Mouse (Mus musculus) layer of hippocampus, adult 11-12 months (tissue): Measurements from ENCODE around the gene Igf1.

ENCODE experiments used
- DNase-seq: peaks from one replicate; pipeline ENCODE4 v3.0.0; 2022; ENCODE audit warnings: low spot score

The Igf1 gene

DNA sequence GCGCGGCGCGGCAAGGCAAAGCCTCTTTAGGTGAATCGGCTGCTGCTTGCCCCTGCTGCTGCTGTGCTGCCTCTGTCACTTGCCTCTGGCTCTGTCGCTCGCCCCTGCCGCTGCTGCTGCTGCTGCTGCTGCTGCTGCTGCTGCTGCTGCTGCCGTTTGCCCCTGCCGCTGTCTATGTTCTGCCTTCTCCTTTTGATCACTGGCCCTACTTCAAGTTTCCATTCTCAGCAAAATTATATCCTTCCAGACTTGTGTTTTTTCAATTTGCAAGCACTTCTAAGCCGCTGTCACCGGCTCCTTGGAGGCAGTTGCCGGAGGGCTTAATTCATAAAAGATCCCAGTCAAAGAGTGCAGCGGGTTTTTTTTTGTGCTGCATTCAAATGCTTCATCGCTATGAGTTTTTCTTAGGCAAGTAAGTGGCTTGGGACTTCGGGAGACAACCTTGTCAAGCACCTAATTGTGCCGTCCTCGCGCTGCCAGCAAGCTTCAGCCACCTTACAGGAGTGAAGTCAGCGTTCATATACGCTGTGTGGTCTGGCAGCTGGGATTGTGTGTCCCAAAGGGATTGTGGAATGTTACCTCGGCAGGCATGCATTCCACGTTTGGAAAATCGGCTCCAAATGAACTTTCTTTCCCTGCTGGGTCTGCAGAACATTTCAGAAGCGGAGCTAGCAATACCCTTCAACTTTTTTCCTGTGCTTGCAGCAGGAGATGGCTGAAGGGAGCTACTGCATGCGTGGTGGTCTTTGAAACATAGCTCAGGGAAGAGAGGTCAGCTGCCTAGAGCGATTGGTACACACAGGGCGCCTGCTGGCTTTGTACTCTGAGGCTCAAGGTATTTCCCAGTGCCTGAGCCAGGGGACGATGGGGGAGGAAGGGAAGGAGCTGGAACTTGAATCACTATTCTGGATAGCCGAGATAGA is 2.4 kb downstream of the Igf1 start:
- DNase-seq: no peak

DNA sequence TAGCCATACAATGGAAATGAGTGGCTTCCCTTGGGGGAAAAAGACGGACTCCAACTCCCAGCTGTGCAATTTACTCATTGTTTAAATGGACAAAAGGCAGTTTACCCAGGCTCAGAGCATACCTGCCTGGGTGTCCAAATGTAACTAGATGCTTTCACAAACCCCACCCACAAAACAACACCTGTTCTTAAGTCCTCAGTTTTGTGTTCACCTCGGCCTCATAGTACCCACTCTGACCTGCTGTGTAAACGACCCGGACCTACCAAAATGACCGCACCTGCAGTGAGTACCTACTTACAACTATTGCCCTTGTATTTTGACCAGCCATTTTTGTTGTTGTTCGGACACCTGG is 3.0 kb downstream of the Igf1 start:
- DNase-seq: no peak

DNA sequence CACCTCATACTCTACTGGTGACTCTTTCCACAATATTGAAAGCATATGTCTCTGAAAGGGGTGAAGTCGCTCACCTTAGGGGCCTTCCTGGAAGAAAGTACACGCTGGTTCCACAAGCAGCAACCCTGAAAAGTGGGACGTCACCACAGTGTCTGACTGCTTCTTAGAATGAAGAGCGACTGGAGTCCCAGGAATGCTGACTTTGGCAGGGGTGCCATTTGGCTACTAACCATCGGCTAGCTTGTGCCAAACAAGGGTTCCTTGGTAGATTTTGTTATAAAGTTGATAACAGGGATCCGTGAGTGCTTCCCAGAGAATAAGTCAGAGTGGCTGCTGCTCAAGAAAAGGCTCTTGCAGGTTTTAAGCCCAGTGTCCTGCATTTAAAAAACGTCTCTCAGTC is 4.8 kb downstream of the Igf1 start:
- no peak for DNase-seq

DNA sequence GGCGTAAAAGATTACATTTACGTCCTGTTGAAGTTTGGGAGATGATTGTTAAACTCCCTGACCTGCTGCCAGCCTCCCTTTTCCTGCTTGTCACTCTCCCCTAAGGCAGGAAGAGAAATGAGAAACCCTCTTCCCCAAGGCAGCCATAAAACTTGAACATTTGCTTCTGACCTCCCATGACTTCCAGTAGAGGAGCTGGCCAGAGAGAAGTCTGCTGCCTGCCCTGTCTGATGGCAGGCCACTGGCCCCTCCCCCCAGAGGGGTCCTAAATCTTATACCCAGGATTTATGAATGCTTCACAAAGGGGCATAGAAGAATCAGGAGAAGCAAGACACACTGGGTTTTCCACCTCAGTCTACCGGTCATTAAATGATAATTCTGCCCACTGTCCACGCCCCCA is 5.3 kb downstream of the Igf1 start:
- no peak for DNase-seq

DNA sequence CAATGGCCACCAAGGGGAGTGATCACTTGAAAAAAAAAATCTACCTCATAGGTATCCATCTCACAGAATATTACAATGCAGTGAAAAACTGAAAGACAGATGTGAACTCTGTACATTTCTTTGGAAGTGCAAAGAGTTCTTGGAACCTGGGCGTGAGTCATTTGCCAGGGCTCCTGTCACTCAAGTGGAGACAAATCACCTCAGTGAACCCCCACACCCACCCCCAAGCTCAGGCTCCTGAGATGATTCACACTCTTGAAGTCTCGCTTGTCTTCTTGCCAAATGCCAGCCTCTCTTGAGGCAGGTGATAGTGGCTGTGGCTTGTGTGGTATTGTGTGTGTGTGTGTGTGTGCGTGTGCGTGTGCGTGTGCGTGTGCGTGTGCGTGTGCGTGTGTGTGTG is 7.6 kb downstream of the Igf1 start:
- DNase-seq: no peak

DNA sequence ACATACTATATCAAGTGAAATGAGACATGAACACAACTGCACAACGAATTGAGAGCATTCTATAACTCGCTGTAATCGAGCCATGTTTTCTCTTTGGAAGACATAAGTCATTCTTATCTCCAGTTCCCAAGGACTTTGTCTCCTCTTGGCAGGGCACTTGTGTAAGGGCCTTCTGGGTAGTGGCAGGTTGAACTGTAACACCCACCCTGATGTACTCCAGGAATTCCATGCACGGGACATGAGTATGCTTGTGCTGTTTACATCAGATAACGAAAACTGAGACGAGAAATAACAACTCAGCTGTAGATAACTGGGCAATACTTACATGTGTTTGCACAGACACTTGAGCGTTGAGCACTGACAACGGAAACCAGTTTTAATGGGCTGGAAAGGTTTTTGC is 8.4 kb downstream of the Igf1 start:
- no peak for DNase-seq

DNA sequence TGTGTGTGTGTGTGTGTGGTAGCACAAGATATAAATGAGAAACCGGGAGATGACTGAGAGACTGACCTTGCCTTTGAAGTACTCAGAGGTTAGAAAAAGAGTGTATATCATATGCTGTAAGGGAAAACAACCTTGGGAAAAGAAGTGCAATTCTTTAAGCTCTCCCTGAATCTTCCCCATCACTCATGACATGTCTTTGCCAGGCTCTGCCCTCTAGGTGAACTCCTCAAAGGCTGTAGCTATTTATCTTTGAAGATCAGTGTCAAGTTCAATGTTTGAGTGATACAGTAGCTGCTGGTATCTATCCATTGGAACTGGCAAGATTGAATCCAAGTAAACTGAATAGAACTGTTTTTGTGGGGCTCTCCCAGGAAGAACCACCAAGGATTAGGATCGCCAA is 9.2 kb downstream of the Igf1 start:
- no peak for DNase-seq

DNA sequence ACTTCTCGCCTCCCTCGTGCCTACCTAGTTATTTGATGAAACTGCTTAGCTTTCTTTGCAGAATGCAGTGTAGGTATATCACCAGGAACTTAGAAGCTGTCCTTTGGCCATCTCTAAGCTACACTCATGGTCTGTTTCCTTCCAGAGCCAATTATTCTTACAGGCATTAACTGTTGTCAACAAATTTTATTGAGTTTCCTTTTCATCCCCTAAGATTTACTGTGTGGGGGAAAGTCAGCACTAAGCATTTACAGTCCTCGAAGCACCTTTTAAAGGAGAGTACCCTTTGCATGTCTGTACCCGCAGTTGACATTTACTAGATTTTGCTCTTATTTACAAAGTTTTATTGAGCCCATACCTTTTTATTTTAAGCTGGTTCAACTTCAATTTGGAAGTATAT is 9.6 kb downstream of the Igf1 start:
- no peak for DNase-seq

DNA sequence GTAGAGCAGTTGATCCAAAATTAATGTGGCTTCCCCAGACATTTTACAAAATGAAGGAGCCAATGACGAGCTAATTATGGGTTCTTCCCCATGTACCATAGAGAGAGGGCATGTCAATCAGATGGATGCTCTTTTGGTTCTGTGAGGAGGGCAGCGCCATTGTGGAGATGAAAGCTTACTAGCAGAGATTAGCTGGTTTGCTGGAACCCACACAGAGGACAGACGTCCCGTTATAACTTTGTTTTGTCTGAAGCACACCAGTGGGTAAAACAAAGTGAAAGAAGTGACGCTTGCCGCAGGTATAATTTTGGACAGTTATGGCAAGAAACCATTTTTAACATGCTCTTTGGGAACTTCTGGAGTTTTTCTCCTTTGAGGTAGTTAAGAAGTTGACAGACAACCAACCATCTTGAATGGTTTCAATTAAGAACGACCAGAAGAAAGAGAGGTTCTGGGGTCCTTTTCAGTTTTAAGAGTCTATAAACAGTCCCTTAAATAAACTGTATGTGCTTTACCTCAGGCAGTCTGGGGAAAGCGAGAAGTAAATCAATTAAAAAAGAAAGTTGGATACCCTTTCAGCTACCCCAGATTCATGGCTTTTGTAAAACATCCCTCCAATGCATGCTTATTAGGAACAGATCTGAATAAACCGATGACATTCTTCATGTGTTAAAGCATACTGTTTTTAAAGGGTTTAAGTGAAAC is 10.4 kb downstream of the Igf1 start:
- DNase-seq: no peak

DNA sequence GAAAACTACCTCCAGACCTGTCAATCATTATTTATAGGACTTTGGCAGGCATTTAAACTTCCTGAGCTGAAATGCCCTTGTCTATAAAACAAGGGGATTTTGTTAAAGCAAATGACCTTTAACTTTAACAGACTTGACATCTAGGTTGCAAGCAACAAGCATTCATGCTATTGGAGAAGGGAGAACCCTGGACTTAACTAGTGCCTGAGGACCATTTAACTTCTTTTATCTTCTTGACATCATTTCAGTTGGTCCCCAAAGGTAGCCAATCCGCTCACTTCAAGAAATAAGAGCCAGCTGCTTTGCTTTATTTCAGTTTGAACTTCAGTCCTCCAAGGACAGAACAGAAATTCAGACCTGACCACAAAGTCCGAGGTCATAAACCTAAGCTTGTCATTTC is 11.1 kb downstream of the Igf1 start:
- no peak for DNase-seq

DNA sequence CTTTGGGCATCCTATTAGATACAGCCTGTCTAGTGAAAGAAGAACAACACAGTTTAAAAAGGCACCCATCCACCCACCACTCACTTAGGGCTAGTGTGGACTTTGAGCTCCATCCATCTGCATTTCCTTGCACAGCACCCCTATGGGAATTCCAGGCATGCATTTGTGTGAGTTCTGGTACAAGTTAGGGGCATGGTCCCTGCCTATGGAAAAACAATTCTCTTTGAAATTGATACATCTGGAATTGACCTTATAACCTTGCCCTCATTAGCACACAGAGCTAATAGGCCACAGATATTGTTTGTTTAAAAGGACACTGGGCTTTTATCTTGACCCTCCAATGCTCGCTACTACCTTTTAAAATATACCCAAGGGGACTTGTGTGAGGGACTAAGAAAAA is 11.6 kb downstream of the Igf1 start:
- no peak for DNase-seq

DNA sequence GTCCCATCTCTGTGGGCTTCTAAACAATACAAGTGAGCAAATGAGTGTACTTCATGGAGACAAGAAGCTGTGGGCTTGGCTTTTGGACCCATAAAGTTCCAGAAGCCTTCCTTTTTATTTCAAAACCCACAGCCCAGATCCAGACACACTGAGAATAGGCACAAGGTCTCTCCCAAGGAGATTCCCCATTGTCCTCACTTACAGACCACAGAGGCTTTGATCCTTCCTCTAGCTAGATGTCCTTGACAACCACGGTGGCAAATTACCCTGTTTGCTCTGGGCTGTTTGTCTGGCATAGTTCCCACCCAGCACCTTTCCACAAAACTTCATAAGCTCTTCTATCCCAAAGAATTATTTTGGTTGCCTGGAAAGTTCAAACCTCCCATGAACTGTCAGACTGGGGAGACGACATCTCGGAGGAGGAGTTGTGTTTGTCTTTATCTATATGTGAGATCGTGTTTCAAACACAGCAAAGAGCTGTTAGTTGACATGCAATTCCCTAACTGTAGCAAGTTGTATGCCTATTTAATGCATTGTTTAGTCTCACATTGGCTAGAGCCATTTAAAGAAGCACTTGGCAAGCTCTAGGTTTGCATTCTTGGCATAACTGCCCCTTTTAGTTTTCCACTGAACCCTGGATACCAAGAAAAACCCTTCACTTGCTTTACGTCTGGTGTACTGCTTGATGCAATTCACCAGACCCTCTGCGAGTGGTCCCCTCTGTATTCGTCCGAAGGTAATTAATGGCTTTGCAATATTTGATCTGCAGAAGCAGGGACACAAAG is 14.0 kb downstream of the Igf1 start:
- no peak for DNase-seq

DNA sequence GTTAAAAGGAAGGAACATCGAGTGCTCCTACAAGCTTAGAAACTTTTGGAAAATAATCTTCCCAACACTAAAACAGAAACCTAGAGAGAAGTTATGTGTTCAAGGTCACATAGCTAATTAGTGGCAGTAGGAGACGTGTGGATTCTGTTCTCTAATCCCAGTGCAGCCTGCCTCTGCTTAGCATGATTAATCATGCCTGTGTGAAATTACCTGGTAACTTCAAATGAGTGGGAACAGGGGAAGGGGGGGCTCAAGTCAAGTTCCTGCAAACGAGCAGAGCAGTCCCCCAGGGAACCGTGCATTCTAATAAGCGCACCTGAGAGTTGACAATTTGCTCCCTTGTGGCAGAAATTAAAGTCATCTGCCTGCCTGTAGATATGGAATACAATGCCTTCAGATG is 14.8 kb downstream of the Igf1 start:
- no peak for DNase-seq

DNA sequence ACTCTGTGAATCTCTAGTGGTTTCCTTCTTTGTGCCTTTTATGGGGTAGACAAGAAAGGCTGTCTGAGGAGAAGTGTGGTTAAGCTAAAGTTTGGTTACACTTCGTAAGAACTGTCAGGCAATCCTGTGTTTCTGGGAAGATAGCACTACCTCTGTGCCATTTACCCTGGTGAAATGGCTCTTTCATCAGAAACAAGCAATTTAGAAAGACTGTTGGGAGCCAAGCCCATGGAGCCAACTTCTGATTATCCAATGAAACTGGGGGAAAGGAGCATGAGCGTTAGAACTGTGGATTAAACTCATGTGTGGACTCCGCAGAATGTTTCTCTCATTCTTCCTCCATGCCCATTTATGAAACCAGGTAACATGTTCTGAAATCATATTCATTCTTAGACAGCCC is 15.5 kb downstream of the Igf1 start:
- no peak for DNase-seq

DNA sequence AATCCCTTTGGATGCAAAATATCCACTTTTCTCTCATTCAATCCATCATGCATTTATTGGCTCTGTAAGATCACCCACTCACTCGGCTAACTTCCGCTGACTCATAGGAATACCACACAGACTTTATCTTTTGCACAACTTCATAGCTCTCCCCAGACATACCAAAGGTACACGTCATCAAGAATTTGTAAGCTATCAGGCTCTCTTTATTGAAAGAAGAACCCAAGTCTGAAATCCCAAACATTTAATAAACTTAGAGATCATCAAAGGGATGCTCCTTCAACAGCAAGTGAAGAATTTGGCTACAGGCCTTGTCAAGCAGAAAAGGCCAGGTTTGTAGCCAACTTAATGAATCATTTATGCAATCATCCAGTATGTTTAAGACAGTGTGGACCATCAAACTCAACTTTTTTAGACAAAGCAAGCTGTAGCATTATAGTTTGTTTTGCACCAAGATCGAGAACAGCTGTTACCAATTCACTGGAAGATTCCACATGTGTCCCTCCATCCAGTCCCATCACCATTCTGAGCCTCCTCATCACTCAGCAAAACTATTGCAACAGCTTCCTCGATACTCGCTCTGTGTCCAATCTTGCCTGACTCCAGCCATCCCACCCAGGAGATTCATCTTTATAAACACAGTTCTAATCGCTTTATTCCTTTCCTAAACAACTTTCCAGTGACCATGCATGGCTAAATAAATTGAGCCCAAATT is 22.2 kb downstream of the Igf1 start:
- no peak for DNase-seq

DNA sequence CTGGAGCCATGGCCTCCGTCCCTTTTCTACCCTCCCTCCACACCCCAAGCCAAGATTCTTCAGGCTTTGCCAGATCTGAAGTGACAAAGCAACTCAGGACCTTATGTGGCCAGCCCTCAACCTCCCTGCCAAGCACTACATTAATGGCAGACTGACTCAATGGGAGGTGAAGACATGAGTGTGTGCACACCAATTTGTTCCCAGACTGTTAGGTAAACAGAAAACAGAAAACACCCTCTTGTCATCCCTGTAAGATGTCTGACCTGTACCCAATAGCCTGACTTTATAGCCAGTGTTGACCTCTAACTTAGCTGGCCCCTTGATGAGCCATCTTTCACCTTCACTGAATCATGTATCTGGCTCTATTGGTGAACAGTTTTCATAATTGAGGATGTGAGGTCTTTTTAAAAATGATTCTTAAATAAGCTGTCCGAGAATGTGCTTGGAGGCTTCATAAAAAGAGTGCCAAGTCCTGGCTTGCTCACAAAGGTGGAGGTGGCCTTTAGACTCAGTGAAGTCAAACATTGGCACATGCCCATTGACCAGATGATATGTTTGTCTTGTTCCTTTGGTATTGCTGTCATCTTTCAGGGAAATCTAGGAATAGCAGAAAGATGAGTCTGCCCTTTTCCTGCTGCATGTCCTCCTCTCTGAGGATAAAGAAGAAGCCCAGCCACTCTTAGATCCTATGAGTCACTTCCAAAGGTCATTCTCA is 27.4 kb downstream of the Igf1 start:
- no peak for DNase-seq

DNA sequence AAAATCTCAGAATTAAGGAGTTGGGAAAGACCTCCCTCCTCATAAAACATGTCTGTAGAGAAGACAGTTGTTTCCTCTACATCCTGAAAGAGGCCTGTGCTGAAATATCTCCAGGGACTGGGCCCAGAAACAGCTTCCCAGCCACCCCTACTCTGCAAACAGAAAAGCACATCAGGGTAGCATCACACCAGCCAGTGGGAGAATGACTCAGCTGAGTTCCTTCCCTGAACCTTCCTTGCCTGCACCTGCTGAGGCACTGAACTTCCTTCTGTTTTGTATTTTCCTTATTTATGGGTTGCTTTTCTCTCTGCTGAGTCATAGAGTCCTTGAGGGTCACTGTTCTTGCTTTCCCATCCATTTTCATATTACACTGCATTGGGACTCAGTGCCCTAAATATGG is 31.8 kb downstream of the Igf1 start:
- no peak for DNase-seq

DNA sequence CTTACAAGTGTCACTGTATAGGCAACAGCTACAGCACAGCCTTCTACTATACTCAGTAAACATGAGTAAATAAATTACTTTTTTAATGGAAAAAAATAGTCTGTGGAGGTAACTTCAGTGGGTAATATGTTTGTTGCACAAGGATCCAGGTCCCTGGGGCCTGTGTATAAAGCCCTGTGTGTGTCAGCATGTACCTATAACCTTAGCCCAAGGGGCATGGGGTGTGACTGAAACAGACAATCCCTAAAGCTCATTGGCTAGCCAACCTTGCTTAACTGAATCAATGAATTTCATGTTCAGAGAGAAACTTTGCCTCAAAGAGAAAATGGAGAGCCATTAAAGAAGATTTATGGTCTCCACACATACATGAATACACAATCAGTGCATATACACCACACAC is 34.2 kb downstream of the Igf1 start:
- DNase-seq: no peak

DNA sequence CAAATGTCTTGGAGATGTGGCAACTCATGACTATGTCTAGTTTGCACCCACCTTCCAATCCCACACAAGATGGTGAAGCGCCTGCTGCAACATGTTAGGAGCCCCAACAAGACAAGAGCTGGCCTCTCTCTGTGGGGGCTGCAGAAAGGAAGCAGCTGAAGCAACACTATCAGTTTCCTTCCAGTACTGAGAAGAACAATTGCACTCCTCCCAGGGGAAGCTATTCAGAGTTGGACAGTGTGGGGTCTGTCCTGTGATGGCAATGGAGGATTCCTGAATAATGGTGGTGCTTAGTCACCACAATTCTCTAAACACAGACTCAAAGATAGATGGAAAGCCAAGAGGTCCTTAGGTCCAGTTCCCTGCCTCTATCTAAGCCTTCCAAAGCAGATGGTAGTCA is 35.2 kb downstream of the Igf1 start:
- no peak for DNase-seq

DNA sequence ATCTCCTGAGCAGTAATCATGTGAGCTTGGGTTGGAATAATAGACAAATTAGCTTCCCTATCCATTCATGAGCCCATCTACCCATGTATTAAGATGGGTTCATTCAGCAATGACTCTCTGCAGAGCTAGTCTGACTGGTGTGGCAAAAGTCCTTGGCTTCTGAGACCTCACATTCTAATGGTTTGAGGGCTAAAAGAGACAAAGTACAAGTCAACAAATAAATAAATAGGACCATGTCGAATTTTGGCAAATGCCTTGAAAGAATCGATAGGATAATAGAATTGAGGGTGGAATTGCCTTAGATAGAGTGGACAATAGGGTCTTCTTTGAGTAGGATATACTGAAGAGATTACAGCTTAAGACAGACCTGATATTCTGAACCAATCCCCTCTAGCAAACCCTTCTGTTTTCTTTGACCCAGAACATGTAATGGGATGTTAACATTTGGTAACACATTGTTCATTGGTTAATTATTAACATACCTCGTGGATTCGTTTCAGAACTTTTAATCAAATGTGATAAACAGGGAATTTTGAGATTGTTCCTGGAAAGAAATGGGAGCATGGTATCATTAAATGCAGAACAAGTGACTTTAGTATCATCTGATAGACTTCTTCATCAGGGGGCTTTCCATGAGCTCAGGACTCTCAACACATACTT is 36.5 kb downstream of the Igf1 start:
- no peak for DNase-seq

DNA sequence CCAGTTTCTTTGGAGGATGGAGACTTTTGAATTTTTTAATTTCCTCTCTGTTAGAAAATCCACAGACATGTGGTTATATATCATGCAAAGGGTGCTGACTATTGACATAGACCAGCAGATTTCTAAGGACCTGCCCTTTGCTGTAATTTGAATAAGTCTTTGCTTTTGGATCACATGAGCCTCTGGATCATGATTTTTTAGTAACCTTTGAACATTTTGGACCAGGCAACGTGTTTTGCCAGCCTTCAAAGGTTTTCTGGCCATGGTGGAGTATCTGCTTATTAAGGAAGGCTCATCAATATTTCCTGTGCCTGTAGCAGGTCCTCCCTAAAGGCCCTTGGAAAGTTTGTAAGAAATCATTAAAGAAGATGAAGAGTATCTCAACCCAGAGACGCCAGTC is 37.3 kb downstream of the Igf1 start:
- no peak for DNase-seq
